Mouse (Mus musculus) spleen, adult 2 months (tissue): ENCODE results near the gene Errfi1.

Experiments
- CTCF ChIP-seq: fragments of 200-500 bp; IDR thresholded peaks from 2 replicates; pipeline ENCODE4 v1.5.1; 2011; ENCODE audit warnings: mild to moderate bottlenecking, inconsistent platforms; ENCODE audit not compliant: insufficient read depth, insufficient read length, insufficient replicate concordance; ENCODE audit errors: extremely low read depth
- POLR2A ChIP-seq: fragments of 200-500 bp; IDR thresholded peaks from 2 replicates; pipeline ENCODE4 v1.6.1; 2011; ENCODE audit warnings: low read depth, low read length, inconsistent platforms

DNA sequence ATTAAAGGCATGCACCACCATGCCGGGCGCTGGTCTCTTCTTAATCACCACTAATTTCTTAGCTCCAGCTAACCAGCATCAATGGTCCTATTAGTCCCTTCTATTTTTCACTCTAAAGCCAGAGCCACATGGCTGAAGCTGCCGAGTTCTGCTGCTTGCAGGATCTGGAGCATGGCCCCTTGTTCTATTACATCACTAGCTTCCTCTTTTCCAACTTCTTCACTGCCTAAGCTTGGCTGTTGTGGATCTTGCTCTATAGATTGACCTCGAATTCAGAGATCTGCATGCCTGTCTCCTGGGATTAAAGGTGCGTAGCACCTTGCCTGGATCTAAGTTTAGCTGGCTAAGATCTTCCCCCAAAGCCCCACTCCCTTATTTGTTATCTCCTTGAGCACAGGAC lies 28.9 kb downstream of the Errfi1 start:
- TF ChIP-seq CTCF (no peak), POLR2A (no peak)
